Mouse (Mus musculus): Measurements from ENCODE around the gene Selenow. TPM values are rescaled to one million over a fixed set of nuclear protein-coding genes. Genes with fewer than 3 reads are reported as not detected.
A peak's percentile ranks its signal among the peaks of the same experiment; 100 is the strongest.

Selenow gene
- polyA plus RNA-seq, 1 experiment from 2014 or later: 802 TPM

GRCm38 (mm10) chr7:15937491-15937890, 15.3 kb upstream of the Selenow start:
- ATAC-seq (replicated peaks; ENCODE audit: low FRiP score, low TSS enrichment, low read depth) (no peak), DNase-seq (ENCODE audit: low spot score) (no peak)
- Histone ChIP-seq H3K36me3 (ENCODE audit: control insufficient read depth, insufficient read depth, low read length) (peaks cover 70% of the 10 kb centered on the region), H3K4me2 (ENCODE audit: low read length) (no peak overlapping the region), H3K27ac (ENCODE audit: low read depth) (no peak overlapping the region), H3K9ac (ENCODE audit: low read length) (no peak overlapping the region), H3K4me1 (replicated peaks; ENCODE audit: control insufficient read depth, insufficient read depth, low read length) (no peaks in the 10 kb centered on the region), H3K27me3 (replicated peaks; ENCODE audit: control insufficient read depth, insufficient read depth, low read length) (no peaks in the 10 kb centered on the region), H3K4me3 (ENCODE audit: low read depth, low read length) (no peak overlapping the region), H3K9me3 (ENCODE audit: control insufficient read depth, low read length) (no peaks in the 10 kb centered on the region)
- WGBS: 83% methylated on average over 5 of the region's 5 CpGs

GRCm38 (mm10) chr7:15933437-15934359, 11.5 kb upstream of the Selenow start:
- Histone ChIP-seq H3K9ac (ENCODE audit: low read length) (no peak overlapping the region), H3K27me3 (replicated peaks; ENCODE audit: control insufficient read depth, insufficient read depth, low read length) (no peaks in the 10 kb centered on the region), H3K4me1 (replicated peaks; ENCODE audit: control insufficient read depth, insufficient read depth, low read length) (no peaks in the 10 kb centered on the region), H3K27ac (ENCODE audit: low read depth) (no peak overlapping the region), H3K9me3 (ENCODE audit: control insufficient read depth, low read length) (no peaks in the 10 kb centered on the region), H3K4me2 (ENCODE audit: low read length) (no peak overlapping the region), H3K36me3 (ENCODE audit: control insufficient read depth, insufficient read depth, low read length) (peaks cover 32% of the 10 kb centered on the region), H3K4me3 (ENCODE audit: low read depth, low read length) (no peak overlapping the region)
- DNase-seq (ENCODE audit: low spot score): no peak
- whole genome bisulfite sequencing: 51% methylated on average over 16 of the region's 16 CpGs
- ATAC-seq (replicated peaks; ENCODE audit: low FRiP score, low TSS enrichment, low read depth): no peak

GRCm38 (mm10) chr7:15931635-15932034, 9.4 kb upstream of the Selenow start:
- no peaks in the 10 kb centered on the region for H3K4me1 ChIP-seq (replicated peaks; ENCODE audit: control insufficient read depth, insufficient read depth, low read length)
- no peak overlapping the region for H3K9ac ChIP-seq (ENCODE audit: low read length)
- no peak overlapping the region for H3K4me2 ChIP-seq (ENCODE audit: low read length)
- peaks cover 12% of the 10 kb centered on the region for H3K36me3 ChIP-seq (ENCODE audit: control insufficient read depth, insufficient read depth, low read length)
- DNase-seq (ENCODE audit: low spot score) (no peak), ATAC-seq (replicated peaks; ENCODE audit: low FRiP score, low TSS enrichment, low read depth) (no peak)
- 72% methylated on average over 3 of the region's 3 CpGs for WGBS
- H3K4me3 ChIP-seq (ENCODE audit: low read depth, low read length): no peak overlapping the region
- H3K27me3 ChIP-seq (replicated peaks; ENCODE audit: control insufficient read depth, insufficient read depth, low read length): no peaks in the 10 kb centered on the region
- H3K9me3 ChIP-seq (ENCODE audit: control insufficient read depth, low read length): no peaks in the 10 kb centered on the region
- H3K27ac ChIP-seq (ENCODE audit: low read depth): no peak overlapping the region

- no peak for ATAC-seq (replicated peaks; ENCODE audit: low FRiP score, low TSS enrichment, low read depth)
- H3K4me2 ChIP-seq (ENCODE audit: low read length): no peak overlapping the region
- H3K27me3 ChIP-seq (replicated peaks; ENCODE audit: control insufficient read depth, insufficient read depth, low read length): no peaks in the 10 kb centered on the region
- H3K36me3 ChIP-seq (ENCODE audit: control insufficient read depth, insufficient read depth, low read length): peaks cover 2% of the 10 kb centered on the region; the same call in 1 of the 2 replicates
- H3K4me3 ChIP-seq (ENCODE audit: low read depth, low read length): no peak overlapping the region
- no peak overlapping the region for H3K27ac ChIP-seq (ENCODE audit: low read depth)
- 64% methylated on average over 2 of the region's 2 CpGs for WGBS
- DNase-seq (ENCODE audit: low spot score): no peak
- no peaks in the 10 kb centered on the region for H3K4me1 ChIP-seq (replicated peaks; ENCODE audit: control insufficient read depth, insufficient read depth, low read length)
- H3K9ac ChIP-seq (ENCODE audit: low read length): no peak overlapping the region
- H3K9me3 ChIP-seq (ENCODE audit: control insufficient read depth, low read length): no peaks in the 10 kb centered on the region
Observed at GRCm38 (mm10) chr7:15930543-15930942, 8.3 kb upstream of the Selenow start.

GRCm38 (mm10) chr7:15929910-15930309, 7.7 kb upstream of the Selenow start:
- DNase-seq (ENCODE audit: low spot score) (peak; percentile 67), ATAC-seq (replicated peaks; ENCODE audit: low FRiP score, low TSS enrichment, low read depth) (no peak; the same call in 1 of the 2 replicates)
- H3K27me3 ChIP-seq (replicated peaks; ENCODE audit: control insufficient read depth, insufficient read depth, low read length): no peaks in the 10 kb centered on the region
- H3K4me1 ChIP-seq (replicated peaks; ENCODE audit: control insufficient read depth, insufficient read depth, low read length): no peaks in the 10 kb centered on the region
- WGBS: 30% methylated on average over 4 of the region's 4 CpGs
- H3K36me3 ChIP-seq (ENCODE audit: control insufficient read depth, insufficient read depth, low read length): no peaks in the 10 kb centered on the region
- H3K27ac ChIP-seq (ENCODE audit: low read depth): no peak overlapping the region
- H3K9ac ChIP-seq (ENCODE audit: low read length): no peak overlapping the region
- H3K4me2 ChIP-seq (ENCODE audit: low read length): no peak overlapping the region
- H3K4me3 ChIP-seq (ENCODE audit: low read depth, low read length): no peak overlapping the region
- no peaks in the 10 kb centered on the region for H3K9me3 ChIP-seq (ENCODE audit: control insufficient read depth, low read length)

GRCm38 (mm10) chr7:15921796-15922195, 406 bp downstream of the Selenow start:
- no peaks in the 10 kb centered on the region for H3K27me3 ChIP-seq (replicated peaks; ENCODE audit: control insufficient read depth, insufficient read depth, low read length)
- no peak for DNase-seq (ENCODE audit: low spot score)
- peak overlapping the region; percentile 74 for H3K4me3 ChIP-seq (ENCODE audit: low read depth, low read length)
- H3K27ac ChIP-seq (ENCODE audit: low read depth): peak overlapping the region; percentile 76
- peak overlapping the region; percentile 85 for H3K9ac ChIP-seq (ENCODE audit: low read length)
- H3K9me3 ChIP-seq (ENCODE audit: control insufficient read depth, low read length): no peaks in the 10 kb centered on the region
- peaks cover 33% of the 10 kb centered on the region for H3K36me3 ChIP-seq (ENCODE audit: control insufficient read depth, insufficient read depth, low read length)
- 0% methylated on average over 10 of the region's 10 CpGs for WGBS
- ATAC-seq (replicated peaks; ENCODE audit: low FRiP score, low TSS enrichment, low read depth): peak; percentile 60
- peaks cover 16% of the 10 kb centered on the region for H3K4me1 ChIP-seq (replicated peaks; ENCODE audit: control insufficient read depth, insufficient read depth, low read length)
- peak overlapping the region; percentile 81 for H3K4me2 ChIP-seq (ENCODE audit: low read length)

- no peak for ATAC-seq (replicated peaks; ENCODE audit: low FRiP score, low TSS enrichment, low read depth)
Observed at GRCm38 (mm10) chr7:15920645-15921190, 1.5 kb downstream of the Selenow start.

GRCm38 (mm10) chr7:15919947-15920346, 2.3 kb downstream of the Selenow start:
- H3K27ac ChIP-seq (ENCODE audit: low read depth): no peak overlapping the region
- WGBS: 95% methylated on average over 9 of the region's 9 CpGs

More at GRCm38 (mm10) chr7:15920645-15921190, 1.5 kb downstream of the Selenow start:
- Histone ChIP-seq H3K9ac (ENCODE audit: low read length) (peak overlapping the region; percentile 85; the same call in 1 of the 2 replicates), H3K9me3 (ENCODE audit: control insufficient read depth, low read length) (no peaks in the 10 kb centered on the region), H3K27ac (ENCODE audit: low read depth) (no peak overlapping the region), H3K27me3 (replicated peaks; ENCODE audit: control insufficient read depth, insufficient read depth, low read length) (no peaks in the 10 kb centered on the region), H3K4me2 (ENCODE audit: low read length) (peak overlapping the region; percentile 81), H3K4me1 (replicated peaks; ENCODE audit: control insufficient read depth, insufficient read depth, low read length) (peaks cover 16% of the 10 kb centered on the region), H3K4me3 (ENCODE audit: low read depth, low read length) (peak overlapping the region; percentile 74), H3K36me3 (ENCODE audit: control insufficient read depth, insufficient read depth, low read length) (peaks cover 36% of the 10 kb centered on the region)
- WGBS: 86% methylated on average over 6 of the region's 6 CpGs
- no peak for DNase-seq (ENCODE audit: low spot score)

More at GRCm38 (mm10) chr7:15919947-15920346, 2.3 kb downstream of the Selenow start:
- peak overlapping the region; percentile 81; the same call in 1 of the 2 replicates for H3K4me2 ChIP-seq (ENCODE audit: low read length)
- H3K4me1 ChIP-seq (replicated peaks; ENCODE audit: control insufficient read depth, insufficient read depth, low read length): peaks cover 16% of the 10 kb centered on the region
- no peaks in the 10 kb centered on the region for H3K9me3 ChIP-seq (ENCODE audit: control insufficient read depth, low read length)
- DNase-seq (ENCODE audit: low spot score): no peak
- H3K36me3 ChIP-seq (ENCODE audit: control insufficient read depth, insufficient read depth, low read length): peaks cover 36% of the 10 kb centered on the region
- no peak overlapping the region for H3K9ac ChIP-seq (ENCODE audit: low read length)
- ATAC-seq (replicated peaks; ENCODE audit: low FRiP score, low TSS enrichment, low read depth): no peak
- H3K4me3 ChIP-seq (ENCODE audit: low read depth, low read length): no peak overlapping the region
- no peaks in the 10 kb centered on the region for H3K27me3 ChIP-seq (replicated peaks; ENCODE audit: control insufficient read depth, insufficient read depth, low read length)
